Mouse (Mus musculus) G1E (cell line): ENCODE data around the gene Kbtbd13. TPM values are rescaled to one million over a fixed set of nuclear protein-coding genes. Genes with fewer than 3 reads are reported as not detected.

Source experiments
- ATAC-seq: 2 replicates; pipeline ENCODE4 v1.8.0; 2016; ENCODE audit warnings: mild to moderate bottlenecking; ENCODE audit not compliant: insufficient number of reproducible peaks, poor library complexity, low FRiP score, severe bottlenecking; ENCODE audit errors: extremely low read depth
- DNase-seq: peaks from one replicate; pipeline ENCODE4 v3.0.0; 2012; ENCODE audit warnings: low spot score
- H3K27me3 ChIP-seq: 2 replicates; pipeline ENCODE4 v1.6.1; 2012; ENCODE audit warnings: mild to moderate bottlenecking, low read length, inconsistent platforms; ENCODE audit not compliant: insufficient read depth
- H3K36me3 ChIP-seq: replicated peaks from 2 replicates; pipeline ENCODE3; 2012; ENCODE audit warnings: mild to moderate bottlenecking, inconsistent platforms
- H3K4me1 ChIP-seq: 2 replicates; pipeline ENCODE4 v1.6.1; 2012; ENCODE audit warnings: low read depth, low read length, inconsistent platforms, mixed read lengths; ENCODE audit not compliant: insufficient read depth
- H3K4me3 ChIP-seq: 2 replicates; pipeline ENCODE4 v1.5.1; 2012; ENCODE audit warnings: low read depth, mild to moderate bottlenecking, inconsistent platforms, low read length, moderate library complexity, mixed read lengths
- H3K9me3 ChIP-seq: replicated peaks from 2 replicates; pipeline ENCODE4 v1.6.1; 2012; ENCODE audit warnings: inconsistent platforms
- CTCF ChIP-seq: IDR thresholded peaks from 2 replicates; pipeline ENCODE4 v1.5.1; 2012; ENCODE audit warnings: low read depth, low read length, inconsistent platforms, mixed read lengths
- GATA1 ChIP-seq: IDR thresholded peaks from 2 replicates; pipeline ENCODE4 v1.6.1; 2012; ENCODE audit warnings: borderline replicate concordance, low read length, inconsistent platforms, mixed read lengths
- GATA2 ChIP-seq: IDR thresholded peaks from 2 replicates; pipeline ENCODE4 v1.6.1; 2012; ENCODE audit warnings: low read depth, low read length, inconsistent platforms, borderline replicate concordance
- POLR2AphosphoS5 ChIP-seq: IDR thresholded peaks from 2 replicates; pipeline ENCODE4 v1.6.1; 2012; ENCODE audit warnings: low read depth, low read length, inconsistent platforms; ENCODE audit not compliant: insufficient replicate concordance
- TAL1 ChIP-seq: conservative IDR thresholded peaks from 2 replicates; pipeline ENCODE4 v1.6.1; 2012; ENCODE audit warnings: low read depth, low read length, inconsistent platforms, mixed read lengths
- polyA plus RNA-seq: library from polyadenylated mRNA; stranded (reverse); fragments of >175 nt; gene quantifications from 2 replicates; pipeline ENCODE4 v1.2.3, GENCODE M21; 2012
- total RNA-seq, 2 experiments: library from RNA; stranded (forward) in 1 of 2; stranded (reverse) in 1 of 2; fragments of 200-1000 nt in 1 of 2; fragments of >200 nt in 1 of 2; fragmentation: Nextera tagmentation in 1 of 2; gene quantifications; 2 replicates each; pipeline ENCODE4 v1.2.3; 2014 to 2017

Kbtbd13 gene
- total and polyA plus RNA-seq, 3 experiments = not detected

- Histone ChIP-seq H3K36me3 (peaks cover 90% of the 10 kb centered on the region), H3K9me3 (no peaks in the 10 kb centered on the region), H3K4me1 (no peaks in the 10 kb centered on the region; the same call in 1 of the 2 replicates), H3K27me3 (no peaks in the 10 kb centered on the region), H3K4me3 (no peak within 1 kb of the TSS)
- DNase-seq (no peak), ATAC-seq (no peak)
- TF ChIP-seq CTCF (no peak), GATA1 (no peak), POLR2AphosphoS5 (no peak), TAL1 (no peak), GATA2 (no peak)
Measured at GRCm38 (mm10) chr9:65360641-65361448, 30.6 kb downstream of the Kbtbd13 start, which contains the start of gene Ubap1l. Ubap1l (plus strand) TSS chr9:65361041.

GRCm38 (mm10) chr9:65358956-65359480 is 32.4 kb downstream of the Kbtbd13 start:
- no peak for ATAC-seq
- no peak for DNase-seq
- no peak for TF ChIP-seq TAL1
- TF ChIP-seq GATA1 = no peak
- no peak for TF ChIP-seq POLR2AphosphoS5
- TF ChIP-seq CTCF = no peak
- no peak for TF ChIP-seq GATA2

GRCm38 (mm10) chr9:65356971-65357370 is 34.5 kb downstream of the Kbtbd13 start:
- H3K4me1 ChIP-seq = peaks cover 3% of the 10 kb centered on the region; the same call in 1 of the 2 replicates
- DNase-seq (no peak), ATAC-seq (no peak)
- no peak for TF ChIP-seq CTCF
- H3K4me3 ChIP-seq = no peak overlapping the region
- H3K9me3 ChIP-seq = no peaks in the 10 kb centered on the region
- no peaks in the 10 kb centered on the region for H3K27me3 ChIP-seq
- peaks cover 87% of the 10 kb centered on the region for H3K36me3 ChIP-seq

More at GRCm38 (mm10) chr9:65358956-65359480, 32.4 kb downstream of the Kbtbd13 start:
- H3K36me3 ChIP-seq = peaks cover 93% of the 10 kb centered on the region
- no peaks in the 10 kb centered on the region for H3K9me3 ChIP-seq
- no peaks in the 10 kb centered on the region for H3K27me3 ChIP-seq
- H3K4me3 ChIP-seq = no peak overlapping the region
- H3K4me1 ChIP-seq = no peaks in the 10 kb centered on the region; the same call in 1 of the 2 replicates

GRCm38 (mm10) chr9:65356561-65356960 is 34.9 kb downstream of the Kbtbd13 start:
- Histone ChIP-seq H3K27me3 (no peaks in the 10 kb centered on the region), H3K36me3 (peaks cover 83% of the 10 kb centered on the region), H3K4me3 (no peak overlapping the region), H3K4me1 (peaks cover 3% of the 10 kb centered on the region; the same call in 1 of the 2 replicates), H3K9me3 (no peaks in the 10 kb centered on the region)
- TF ChIP-seq GATA2 (no peak), CTCF (no peak), POLR2AphosphoS5 (no peak), TAL1 (no peak)
- ATAC-seq (no peak), DNase-seq (no peak)

- ATAC-seq = no peak
- DNase-seq = no peak
- no peak overlapping the region for H3K4me3 ChIP-seq
- TF ChIP-seq GATA2 (no peak), POLR2AphosphoS5 (no peak), TAL1 (no peak), CTCF (no peak), GATA1 (no peak)
- H3K36me3 ChIP-seq = peaks cover 66% of the 10 kb centered on the region
- peaks cover 20% of the 10 kb centered on the region for H3K4me1 ChIP-seq
- no peaks in the 10 kb centered on the region for H3K27me3 ChIP-seq
- no peaks in the 10 kb centered on the region for H3K9me3 ChIP-seq
Measured at GRCm38 (mm10) chr9:65353251-65353650, 38.2 kb downstream of the Kbtbd13 start.

- DNase-seq (no peak), ATAC-seq (no peak)
- TF ChIP-seq POLR2AphosphoS5 (no peak; the same call in 1 of the 2 replicates), GATA1 (no peak), TAL1 (no peak), CTCF (no peak), GATA2 (no peak)
- no peaks in the 10 kb centered on the region for H3K27me3 ChIP-seq
- H3K9me3 ChIP-seq = peaks cover 8% of the 10 kb centered on the region
- peaks cover 33% of the 10 kb centered on the region for H3K4me1 ChIP-seq
- H3K36me3 ChIP-seq = peaks cover 14% of the 10 kb centered on the region
- peak overlapping the region; percentile 94 for H3K4me3 ChIP-seq
Measured at GRCm38 (mm10) chr9:65347112-65347850, 44.2 kb downstream of the Kbtbd13 start.
